20 mouse cellular contexts compared by ENCODE assay signal in the genomic region with DNA sequence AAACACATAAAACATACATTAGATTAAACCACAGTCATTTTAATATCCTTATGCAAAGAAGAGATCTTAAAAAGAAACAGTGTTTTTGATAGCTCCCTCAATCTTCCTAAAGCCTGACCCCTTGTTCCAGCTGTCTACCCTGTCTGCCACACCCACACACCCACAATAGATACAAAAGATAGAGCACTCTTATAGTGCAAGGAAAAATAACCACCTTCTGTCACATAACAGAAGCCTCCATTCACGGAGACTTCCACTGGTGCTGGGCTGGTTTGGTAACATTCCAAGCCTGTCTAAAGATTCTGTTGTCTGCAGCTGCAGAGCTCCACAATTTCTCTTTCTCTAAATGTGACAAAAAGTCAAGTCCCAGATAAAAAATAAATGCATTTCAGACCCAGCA. TPM values are rescaled to one million over a fixed set of nuclear protein-coding genes. Genes with fewer than 3 reads are reported as not detected.
DNase-seq lines count a peak whose midpoint lies in the region; ATAC-seq and TF ChIP-seq lines count a peak whose summit lies in the region.
"Had no signal": no experiment of that assay in that cellular context is flagged by ENCODE, and none has a peak within 500 bp of the region (broad histone marks: within the 10 kb centered on the region; RNA-seq: fewer than 3 reads in every experiment).

No protein-coding gene starts in this region.

- DNase-seq in embryonic facial prominence, embryonic 14.5 days (ENCODE audit: low spot score) = peak; percentile 62
- no peak for DNase-seq in embryonic facial prominence, embryonic 10.5 days (ENCODE audit: low spot score)
- DNase-seq in layer of hippocampus, adult 2 months (ENCODE audit: low spot score in 2 of 2) = no peak
- no peak for DNase-seq in layer of hippocampus, postnatal 36 days
- DNase-seq in right cerebral cortex, adult 18-20 months = peak; percentile 37
- DNase-seq in right cerebral cortex, postnatal 25 days = no peak
- DNase-seq: cerebellum, postnatal 36 days; heart, postnatal 4 days; kidney, adult 8-10 months; liver; lung, adult 18-20 months; lung, postnatal 36 days; spleen, adult 18-20 months; thymus, postnatal 25 days had no signal

- no peaks in the 10 kb centered on the region for H3K9me3 ChIP-seq in embryonic facial prominence, embryonic 14.5 days (ENCODE audit: control insufficient read depth, low read length)
- H3K9me3 ChIP-seq in embryonic facial prominence, embryonic 10.5 days = no peaks in the 10 kb centered on the region
- no peaks in the 10 kb centered on the region for H3K9me3 ChIP-seq in kidney, embryonic 14.5 days (ENCODE audit: control insufficient read depth, low read length)
- H3K9me3 ChIP-seq: stomach, embryonic 15.5 days had no signal

- 27% methylated on average over 1 of the region's 1 CpGs for WGBS in embryonic facial prominence, embryonic 14.5 days
- WGBS in embryonic facial prominence, embryonic 10.5 days = 23% methylated on average over 1 of the region's 1 CpGs
- 9% methylated on average over 1 of the region's 1 CpGs for WGBS in olfactory bulb, adult 2 months
- WGBS in kidney, embryonic 14.5 days = 50% methylated on average over 1 of the region's 1 CpGs

- no peaks in the 10 kb centered on the region for H3K4me1 ChIP-seq in embryonic facial prominence, embryonic 14.5 days (ENCODE audit: control insufficient read depth, insufficient read depth, low read length)
- no peaks in the 10 kb centered on the region for H3K4me1 ChIP-seq in embryonic facial prominence, embryonic 10.5 days
- no peaks in the 10 kb centered on the region for H3K4me1 ChIP-seq in olfactory bulb, adult 2 months (ENCODE audit: control insufficient read depth, insufficient read depth, low read length)
- H3K4me1 ChIP-seq in kidney, embryonic 14.5 days (ENCODE audit: control insufficient read depth, insufficient read depth, low read length) = no peaks in the 10 kb centered on the region
- H3K4me1 ChIP-seq: heart, embryonic 12.5 days; stomach, embryonic 15.5 days had no signal

- no peak overlapping the region for H3K4me2 ChIP-seq in embryonic facial prominence, embryonic 14.5 days (ENCODE audit: low read depth, low read length)
- no peak overlapping the region for H3K4me2 ChIP-seq in kidney, embryonic 14.5 days (replicated peaks; ENCODE audit: low read depth, low read length)
- H3K4me2 ChIP-seq: heart, embryonic 12.5 days; midbrain, embryonic 11.5 days; stomach, embryonic 15.5 days had no signal

- H3K4me3 ChIP-seq in embryonic facial prominence, embryonic 14.5 days (ENCODE audit: low read depth, low read length) = no peak overlapping the region
- H3K4me3 ChIP-seq in embryonic facial prominence, embryonic 10.5 days = no peak overlapping the region
- H3K4me3 ChIP-seq in layer of hippocampus, adult 2 months = no peak overlapping the region
- no peak overlapping the region for H3K4me3 ChIP-seq in olfactory bulb, adult 2 months (ENCODE audit: insufficient read depth, low read depth, low read length)
- no peak overlapping the region for H3K4me3 ChIP-seq in kidney, embryonic 14.5 days (ENCODE audit: low read length)
- H3K4me3 ChIP-seq: heart, embryonic 12.5 days; stomach, embryonic 15.5 days had no signal

- no peak overlapping the region for H3K9ac ChIP-seq in embryonic facial prominence, embryonic 14.5 days (ENCODE audit: low read depth, low read length)
- H3K9ac ChIP-seq in kidney, embryonic 14.5 days (ENCODE audit: low read depth, low read length) = no peak overlapping the region
- H3K9ac ChIP-seq: heart, embryonic 12.5 days; stomach, embryonic 15.5 days had no signal

- no peak for TF ChIP-seq POLR2A in olfactory bulb, adult 2 months (IDR thresholded peaks at IDR 0.05; ENCODE audit: insufficient read depth, low read depth, low read length)

- H3K27ac ChIP-seq in embryonic facial prominence, embryonic 14.5 days (replicated peaks; ENCODE audit: low read depth, low read length) = no peak overlapping the region
- no peak overlapping the region for H3K27ac ChIP-seq in embryonic facial prominence, embryonic 10.5 days (replicated peaks)
- peak overlapping the region; percentile 70 for H3K27ac ChIP-seq in layer of hippocampus, adult 2 months
- H3K27ac ChIP-seq in olfactory bulb, adult 2 months (ENCODE audit: insufficient read depth, low read depth, low read length) = peak overlapping the region; percentile 78; the same call in 1 of the 2 replicates
- no peak overlapping the region for H3K27ac ChIP-seq in kidney, embryonic 14.5 days (ENCODE audit: low read depth, low read length)
- H3K27ac ChIP-seq: stomach, embryonic 15.5 days had no signal

- H3K27me3 ChIP-seq in embryonic facial prominence, embryonic 14.5 days (replicated peaks; ENCODE audit: control insufficient read depth, insufficient read depth, low read length) = no peaks in the 10 kb centered on the region
- H3K27me3 ChIP-seq in embryonic facial prominence, embryonic 10.5 days (replicated peaks; ENCODE audit: low read depth, poor library complexity, severe bottlenecking) = no peaks in the 10 kb centered on the region
- no peaks in the 10 kb centered on the region for H3K27me3 ChIP-seq in kidney, embryonic 14.5 days (ENCODE audit: control insufficient read depth, insufficient read depth, low read length)
- H3K27me3 ChIP-seq: heart, embryonic 12.5 days; stomach, embryonic 15.5 days had no signal

- no peak; the same call in 1 of the 2 replicates for ATAC-seq in embryonic facial prominence, embryonic 14.5 days (ENCODE audit: low read depth)
- ATAC-seq in kidney, embryonic 14.5 days (ENCODE audit: low FRiP score, low TSS enrichment) = no peak
- ATAC-seq: activated CD4-positive, CD25-positive, alpha-beta regulatory T cell, adult 4 months had no signal

- no peaks in the 10 kb centered on the region for H3K36me3 ChIP-seq in embryonic facial prominence, embryonic 14.5 days (ENCODE audit: control insufficient read depth, insufficient read depth, low read length)
- H3K36me3 ChIP-seq in embryonic facial prominence, embryonic 10.5 days (replicated peaks) = no peaks in the 10 kb centered on the region
- no peaks in the 10 kb centered on the region for H3K36me3 ChIP-seq in kidney, embryonic 14.5 days (ENCODE audit: control insufficient read depth, insufficient read depth, low read length)
- H3K36me3 ChIP-seq: heart, embryonic 12.5 days; stomach, embryonic 15.5 days had no signal

- no peak for TF ChIP-seq CTCF in layer of hippocampus, adult 2 months (conservative IDR thresholded peaks at IDR 0.05)
- no peak for TF ChIP-seq CTCF in olfactory bulb, adult 2 months (IDR thresholded peaks at IDR 0.05; ENCODE audit: insufficient read depth, low read depth, low read length)

RNA-seq across cellular contexts. Expression of a gene that starts 20.7 kb away (rescaled TPM):
- polyA plus RNA-seq in embryonic facial prominence, embryonic 14.5 days (2014; fragmentation: Nextera tagmentation; extraction: Ambion mirVana) = 1.6 and 2.4 TPM in 2 replicates
- polyA plus RNA-seq in embryonic facial prominence, embryonic 10.5 days (2016; fragmentation: Nextera tagmentation; extraction: Ambion mirVana) = 0.36 TPM in 1 of 2 replicates, not detected in the other
- total RNA-seq in layer of hippocampus, adult 2 months (2021) = 10 to 100 TPM; 27.1 to 28.1 TPM
- total RNA-seq in layer of hippocampus, postnatal 36 days (2021) = 10 to 100 TPM; 26.3 to 26.7 TPM
- not detected in 2 replicates for polyA plus RNA-seq in olfactory bulb, adult 2 months (2012; ENCODE audit: insufficient read depth, insufficient read length, low replicate concordance, missing spikeins)
- 0.59 and 0.79 TPM in 2 replicates for polyA plus RNA-seq in kidney, embryonic 14.5 days (2014; fragmentation: Nextera tagmentation; extraction: Ambion mirVana)

Comparison
In these comparisons a context has a peak if more than half of its experiments do, and no peak if none do; other contexts are left out.
1. DNase-seq: peak in embryonic facial prominence, embryonic 14.5 days (single experiment) and right cerebral cortex, adult 18-20 months (single experiment); none in embryonic facial prominence, embryonic 10.5 days (single experiment), layer of hippocampus, adult 2 months (0 of 2), layer of hippocampus, postnatal 36 days (0 of 2) and right cerebral cortex, postnatal 25 days (single experiment).
2. H3K27ac ChIP-seq: peak in layer of hippocampus, adult 2 months (single experiment) and olfactory bulb, adult 2 months (single experiment); none in embryonic facial prominence, embryonic 14.5 days (single experiment), embryonic facial prominence, embryonic 10.5 days (single experiment) and kidney, embryonic 14.5 days (single experiment).